Mouse (Mus musculus) embryonic facial prominence, embryonic 12.5 days (tissue): ENCODE measurements around the gene Adamts17. TPM values are rescaled to one million over a fixed set of nuclear protein-coding genes. Genes with fewer than 3 reads are reported as not detected.

Source experiments
- ATAC-seq: fragments of 200-750 bp; cut with Nextera tagmentation; 2 replicates; pipeline ENCODE4 v1.8.0; 2017; ENCODE audit not compliant: insufficient number of reproducible peaks, insufficient read depth, low FRiP score, low TSS enrichment
- H3K27ac ChIP-seq: fragments of 300-500 bp; sonication (generic); 2 replicates; pipeline ENCODE4 v1.5.1; 2016; ENCODE audit warnings: mild to moderate bottlenecking
- H3K27me3 ChIP-seq: fragments of 300-500 bp; sonication (generic); 2 replicates; pipeline ENCODE4 v1.6.1; 2016; ENCODE audit warnings: mild to moderate bottlenecking, moderate library complexity
- H3K36me3 ChIP-seq: fragments of 300-500 bp; sonication (generic); 2 replicates; pipeline ENCODE4 v1.6.1; 2016; ENCODE audit warnings: mild to moderate bottlenecking
- H3K4me1 ChIP-seq: fragments of 300-500 bp; sonication (generic); 2 replicates; pipeline ENCODE4 v1.6.1; 2016
- H3K4me2 ChIP-seq: fragments of 300-500 bp; sonication (generic); replicated peaks from 2 replicates; pipeline ENCODE4 v1.6.1; 2016; ENCODE audit warnings: mild to moderate bottlenecking, moderate library complexity
- H3K4me3 ChIP-seq: fragments of 300-500 bp; sonication (generic); 2 replicates; pipeline ENCODE4 v1.5.1; 2016; ENCODE audit warnings: mild to moderate bottlenecking
- H3K9ac ChIP-seq: fragments of 300-500 bp; sonication (generic); 2 replicates; pipeline ENCODE4 v1.6.1; 2016; ENCODE audit warnings: mild to moderate bottlenecking, moderate library complexity
- H3K9me3 ChIP-seq: fragments of 300-500 bp; sonication (generic); 2 replicates; pipeline ENCODE4 v1.6.1; 2016; ENCODE audit warnings: mild to moderate bottlenecking, moderate library complexity
- WGBS: fragments of 180-500 bp; shearing (Covaris S2); methylation state at CpG from one replicate; pipeline ENCODE4 v1.1.7; 2016; 5-methylcytosine and 5-hydroxymethylcytosine counted together
- polyA plus RNA-seq: library from polyadenylated mRNA; unstranded; fragments of >200 nt; fragmentation: Nextera tagmentation; extraction: Ambion mirVana; gene quantifications from 2 replicates; pipeline ENCODE4 v1.2.1, GENCODE M21; 2016

Adamts17 gene
- polyA plus RNA-seq, 1 experiment from 2014 or later = 13.8 TPM

GRCm38 (mm10) chr7:67112495-67113216 is 273.1 kb downstream of the Adamts17 start:
- H3K4me3 ChIP-seq = no peak overlapping the region
- H3K9me3 ChIP-seq = no peaks in the 10 kb centered on the region
- no peak for ATAC-seq
- 73% methylated on average over 14 of the region's 14 CpGs for WGBS
- no peak overlapping the region for H3K27ac ChIP-seq
- no peaks in the 10 kb centered on the region for H3K27me3 ChIP-seq
- H3K4me2 ChIP-seq = no peak overlapping the region
- H3K9ac ChIP-seq = no peak overlapping the region
- H3K36me3 ChIP-seq = no peaks in the 10 kb centered on the region
- H3K4me1 ChIP-seq = no peaks in the 10 kb centered on the region

DNA sequence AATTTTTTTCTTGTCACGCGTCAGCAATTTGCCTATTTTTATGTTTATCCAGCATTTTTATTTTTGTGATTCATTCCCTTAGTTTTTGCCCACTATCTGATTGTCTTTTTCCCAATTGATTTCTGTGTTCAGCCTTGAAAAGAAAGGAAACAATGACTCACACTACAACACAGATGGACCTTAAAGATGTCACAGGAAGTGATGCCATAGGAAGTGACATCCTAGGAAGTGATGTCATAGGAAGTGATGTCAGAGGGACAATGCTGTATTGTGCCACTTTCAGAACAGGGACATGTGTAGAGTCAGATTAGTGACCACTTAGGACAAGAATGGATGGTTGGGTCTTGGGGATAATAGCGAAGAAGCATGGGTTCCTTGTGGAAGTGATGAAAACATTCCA is 274.5 kb downstream of the Adamts17 start:
- H3K27me3 ChIP-seq = no peaks in the 10 kb centered on the region
- 99% methylated on average over 3 of the region's 3 CpGs for WGBS
- no peak overlapping the region for H3K4me3 ChIP-seq
- no peak for ATAC-seq
- no peaks in the 10 kb centered on the region for H3K36me3 ChIP-seq
- H3K9ac ChIP-seq = no peak overlapping the region
- no peaks in the 10 kb centered on the region for H3K4me1 ChIP-seq
- no peak overlapping the region for H3K4me2 ChIP-seq
- no peaks in the 10 kb centered on the region for H3K9me3 ChIP-seq
- H3K27ac ChIP-seq = no peak overlapping the region

- H3K9ac ChIP-seq = no peak overlapping the region
- no peak for ATAC-seq
- 79% methylated on average over 3 of the region's 3 CpGs for WGBS
Observed at GRCm38 (mm10) chr7:67115056-67115455, 275.5 kb downstream of the Adamts17 start.

DNA sequence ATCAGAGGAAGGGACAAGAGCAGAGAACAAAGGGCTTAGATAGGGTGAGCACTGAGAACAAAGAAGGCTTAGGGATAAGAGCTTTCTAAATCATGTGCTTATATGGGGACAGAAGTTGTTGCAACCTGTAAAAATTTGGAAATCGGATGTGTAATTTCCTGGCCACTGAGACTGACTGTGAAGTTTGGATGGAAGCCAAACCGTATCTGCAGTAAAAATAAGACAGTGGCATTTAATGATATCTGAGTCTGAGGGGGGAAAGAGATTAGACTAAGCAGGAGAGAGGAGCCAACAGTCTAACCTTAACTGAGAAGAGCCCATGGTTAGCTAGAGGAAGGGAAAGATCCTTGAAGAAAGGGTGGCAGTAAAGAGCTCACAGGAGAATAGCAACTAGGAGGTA is 295.6 kb downstream of the Adamts17 start:
- Histone ChIP-seq H3K27me3 (no peaks in the 10 kb centered on the region), H3K9me3 (no peaks in the 10 kb centered on the region), H3K36me3 (no peaks in the 10 kb centered on the region), H3K4me1 (no peaks in the 10 kb centered on the region), H3K27ac (no peak overlapping the region), H3K9ac (no peak overlapping the region), H3K4me2 (no peak overlapping the region), H3K4me3 (no peak overlapping the region)
- WGBS = 75% methylated on average over 2 of the region's 2 CpGs
- ATAC-seq = no peak

More at GRCm38 (mm10) chr7:67115056-67115455, 275.5 kb downstream of the Adamts17 start:
- Histone ChIP-seq H3K4me2 (no peak overlapping the region), H3K4me3 (no peak overlapping the region), H3K27ac (no peak overlapping the region), H3K27me3 (no peaks in the 10 kb centered on the region), H3K36me3 (no peaks in the 10 kb centered on the region), H3K4me1 (no peaks in the 10 kb centered on the region), H3K9me3 (no peaks in the 10 kb centered on the region)

GRCm38 (mm10) chr7:67142347-67143015 is 302.9 kb downstream of the Adamts17 start:
- H3K27me3 ChIP-seq = no peaks in the 10 kb centered on the region
- no peak overlapping the region for H3K4me2 ChIP-seq
- peaks cover 20% of the 10 kb centered on the region; the same call in 1 of the 2 replicates for H3K4me1 ChIP-seq

GRCm38 (mm10) chr7:67145748-67146147 is 306.2 kb downstream of the Adamts17 start:
- Histone ChIP-seq H3K27ac (peak overlapping the region; percentile 68), H3K9ac (no peak overlapping the region), H3K27me3 (no peaks in the 10 kb centered on the region), H3K4me2 (no peak overlapping the region), H3K4me3 (no peak overlapping the region), H3K36me3 (0 out of 2 replicates have a peak, but pooled peaks cover 3% of the 10 kb centered on the region), H3K9me3 (no peaks in the 10 kb centered on the region), H3K4me1 (peaks cover 20% of the 10 kb centered on the region; the same call in 1 of the 2 replicates)
- ATAC-seq = no peak
- WGBS = 59% methylated on average over 7 of the region's 7 CpGs

More at GRCm38 (mm10) chr7:67142347-67143015, 302.9 kb downstream of the Adamts17 start:
- Histone ChIP-seq H3K27ac (0 out of 2 replicates have a peak overlapping the region, but pooled peaks have one; percentile 25), H3K9ac (no peak overlapping the region), H3K9me3 (no peaks in the 10 kb centered on the region), H3K4me3 (no peak overlapping the region), H3K36me3 (no peaks in the 10 kb centered on the region)
- no peak for ATAC-seq
- 11% methylated on average over 11 of the region's 11 CpGs for WGBS

- Histone ChIP-seq H3K27ac (peak overlapping the region; percentile 68), H3K27me3 (no peaks in the 10 kb centered on the region), H3K36me3 (0 out of 2 replicates have a peak, but pooled peaks cover 6% of the 10 kb centered on the region), H3K4me3 (no peak overlapping the region), H3K9me3 (no peaks in the 10 kb centered on the region), H3K9ac (no peak overlapping the region), H3K4me1 (peaks cover 20% of the 10 kb centered on the region; the same call in 1 of the 2 replicates), H3K4me2 (no peak overlapping the region)
- 58% methylated on average over 6 of the region's 6 CpGs for WGBS
- ATAC-seq = no peak
Observed at GRCm38 (mm10) chr7:67146151-67146550, 306.6 kb downstream of the Adamts17 start.

DNA sequence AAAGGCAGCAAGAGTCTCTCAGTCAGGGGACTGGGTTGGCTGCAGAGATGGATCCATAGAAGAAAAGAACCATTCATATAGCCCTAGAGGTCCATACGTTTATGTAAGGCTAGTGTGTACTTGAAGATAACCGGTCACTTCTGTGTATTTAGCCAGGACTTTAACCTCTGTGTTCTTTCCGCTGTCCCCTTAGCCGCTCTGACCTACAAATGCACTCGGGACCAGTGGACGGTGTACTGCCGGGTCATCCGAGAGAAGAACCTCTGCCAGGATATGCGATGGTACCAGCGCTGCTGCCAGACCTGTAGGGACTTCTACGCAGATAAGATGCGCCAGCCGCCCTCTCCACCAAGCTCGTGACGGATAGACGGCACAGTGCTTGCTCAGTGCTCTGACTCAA is 310.2 kb downstream of the Adamts17 start:
- Histone ChIP-seq H3K9ac (no peak overlapping the region), H3K9me3 (no peaks in the 10 kb centered on the region), H3K27ac (no peak overlapping the region), H3K4me2 (no peak overlapping the region), H3K4me1 (peaks cover 11% of the 10 kb centered on the region; the same call in 1 of the 2 replicates), H3K27me3 (no peaks in the 10 kb centered on the region), H3K4me3 (no peak overlapping the region), H3K36me3 (0 out of 2 replicates have a peak, but pooled peaks cover 8% of the 10 kb centered on the region)
- 94% methylated on average over 16 of the region's 16 CpGs for WGBS
- no peak for ATAC-seq

GRCm38 (mm10) chr7:67152626-67153025 is 313.1 kb downstream of the Adamts17 start:
- 0 out of 2 replicates have a peak, but pooled peaks cover 8% of the 10 kb centered on the region for H3K36me3 ChIP-seq
- ATAC-seq = no peak
- H3K9me3 ChIP-seq = no peaks in the 10 kb centered on the region
- no peak overlapping the region for H3K4me3 ChIP-seq
- no peak overlapping the region for H3K27ac ChIP-seq
- no peaks in the 10 kb centered on the region for H3K27me3 ChIP-seq
- no peak overlapping the region for H3K4me2 ChIP-seq
- H3K4me1 ChIP-seq = no peaks in the 10 kb centered on the region
- WGBS = 24% methylated on average over 3 of the region's 3 CpGs
- H3K9ac ChIP-seq = no peak overlapping the region

GRCm38 (mm10) chr7:67162135-67162534 is 322.6 kb downstream of the Adamts17 start:
- 89% methylated on average over 8 of the region's 8 CpGs for WGBS
- no peak for ATAC-seq
- H3K36me3 ChIP-seq = no peaks in the 10 kb centered on the region
- no peak overlapping the region for H3K4me3 ChIP-seq
- H3K9ac ChIP-seq = no peak overlapping the region
- no peak overlapping the region for H3K4me2 ChIP-seq
- H3K9me3 ChIP-seq = no peaks in the 10 kb centered on the region
- no peaks in the 10 kb centered on the region for H3K4me1 ChIP-seq
- no peak overlapping the region for H3K27ac ChIP-seq
- no peaks in the 10 kb centered on the region for H3K27me3 ChIP-seq

DNA sequence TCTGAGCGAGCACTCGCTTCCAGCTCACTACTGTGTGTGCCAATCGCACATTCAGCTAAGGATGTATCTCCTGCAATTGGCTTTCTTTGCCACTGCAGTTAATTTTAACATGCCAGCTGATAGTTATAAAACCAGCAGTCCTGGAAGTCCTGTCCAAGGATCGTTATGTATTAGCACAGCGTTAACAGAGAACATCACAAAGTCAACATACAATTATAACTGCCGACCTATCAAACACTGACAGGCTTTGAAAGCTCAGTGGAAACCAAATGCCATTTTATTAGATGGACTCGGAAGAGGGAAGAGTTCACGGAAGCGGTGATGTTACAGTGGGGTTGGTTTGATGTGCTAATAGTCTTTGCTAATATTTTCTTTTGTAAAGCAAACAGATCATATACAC is 328.8 kb downstream of the Adamts17 start:
- H3K27ac ChIP-seq = no peak overlapping the region
- no peaks in the 10 kb centered on the region for H3K27me3 ChIP-seq
- no peaks in the 10 kb centered on the region for H3K4me1 ChIP-seq
- no peak for ATAC-seq
- no peaks in the 10 kb centered on the region for H3K36me3 ChIP-seq
- no peaks in the 10 kb centered on the region for H3K9me3 ChIP-seq
- no peak overlapping the region for H3K9ac ChIP-seq
- whole genome bisulfite sequencing = 81% methylated on average over 9 of the region's 9 CpGs
- H3K4me3 ChIP-seq = no peak overlapping the region
- H3K4me2 ChIP-seq = no peak overlapping the region
